Mouse (Mus musculus) 3134 (cell line): Measurements from ENCODE around the gene Tpmt.

Experiments used
- DNase-seq: peaks from one replicate; pipeline ENCODE4 v3.0.0-alpha.2; 2011; ENCODE audit warnings: low spot score; ENCODE audit not compliant: insufficient read length; ENCODE audit errors: extremely low read depth

Gene Tpmt

DNA sequence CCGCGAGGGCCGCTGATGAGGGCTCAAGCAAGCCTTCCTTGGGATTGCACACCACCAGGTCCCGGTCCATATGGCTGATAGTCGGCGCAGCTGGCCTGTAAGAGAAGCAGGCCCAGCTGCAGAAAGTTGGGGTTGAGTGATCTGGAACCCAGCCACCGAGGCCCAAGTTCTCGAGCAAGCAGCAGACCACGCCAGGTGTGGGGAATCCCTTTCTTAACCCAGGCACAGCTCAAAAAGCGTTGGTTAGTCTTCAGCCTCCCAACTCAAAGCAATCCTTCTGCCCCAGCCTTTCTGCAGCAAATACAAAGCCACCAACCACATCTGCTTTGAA, at the start of gene Tpmt:
Gene Tpmt (minus strand): TSS at position 121 of the 331 bp plus-strand sequence.
- no peak for DNase-seq

DNA sequence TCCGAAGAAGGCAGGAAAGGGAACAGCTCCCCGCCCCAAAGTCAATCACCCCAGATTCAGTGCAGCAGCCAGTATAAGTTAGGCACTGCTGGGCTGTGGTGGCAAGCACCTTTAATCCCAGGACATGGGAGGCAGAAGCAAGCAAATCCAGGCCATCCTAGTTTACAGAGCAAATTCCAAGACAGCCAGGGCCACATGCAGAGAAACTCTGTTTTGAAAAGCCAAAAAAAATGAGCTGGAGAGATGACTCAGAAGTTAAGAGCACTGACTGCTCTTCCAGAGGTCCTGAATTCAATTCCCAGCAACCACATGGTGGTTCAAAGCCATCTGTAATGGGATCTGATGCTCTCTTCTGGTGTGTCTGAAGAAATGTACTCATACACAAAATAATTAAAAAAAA, 49.3 kb upstream of the Tpmt start:
- no peak for DNase-seq

DNA sequence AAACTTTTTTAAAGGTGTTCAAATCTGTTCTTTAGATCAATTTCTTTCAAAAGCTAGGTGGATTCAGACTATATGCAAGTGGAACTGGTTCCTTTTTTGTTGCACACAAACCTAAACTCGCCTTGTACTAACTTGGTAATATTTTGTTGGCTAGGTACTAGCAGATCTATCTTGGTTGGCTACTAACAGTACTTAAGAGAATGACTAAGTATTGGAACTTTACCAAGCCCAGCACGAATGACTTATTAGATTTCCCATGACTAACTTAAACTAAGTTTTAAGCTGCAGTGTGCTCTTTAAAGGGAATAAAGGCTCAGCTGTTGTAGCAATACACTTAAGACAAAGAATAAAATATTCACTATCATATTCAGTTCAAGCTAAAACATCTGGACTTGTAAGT, 44.7 kb upstream of the Tpmt start:
- no peak for DNase-seq

DNA sequence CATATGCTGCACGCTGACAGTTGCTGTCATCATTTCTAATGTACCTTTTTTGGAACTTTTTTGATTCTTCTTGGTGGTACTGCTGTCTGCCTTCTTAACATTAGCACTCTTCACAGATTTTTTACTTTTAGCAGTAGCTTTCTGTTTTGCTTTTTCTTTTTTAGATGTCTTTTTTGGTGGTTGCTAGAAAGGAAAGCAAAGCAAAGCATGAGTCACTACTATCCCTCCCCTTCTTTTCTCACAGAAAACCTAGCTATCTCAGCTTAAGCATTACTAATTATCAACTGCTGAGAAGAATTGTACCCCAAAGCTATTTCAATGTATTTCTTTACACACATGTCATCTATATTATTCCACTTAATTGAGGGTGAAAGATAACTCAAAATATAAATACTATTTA, 43.9 kb upstream of the Tpmt start:
- no peak for DNase-seq

GRCm38 (mm10) chr13:47080905-47081505, 36.5 kb upstream of the Tpmt start:
- no peak for DNase-seq

DNA sequence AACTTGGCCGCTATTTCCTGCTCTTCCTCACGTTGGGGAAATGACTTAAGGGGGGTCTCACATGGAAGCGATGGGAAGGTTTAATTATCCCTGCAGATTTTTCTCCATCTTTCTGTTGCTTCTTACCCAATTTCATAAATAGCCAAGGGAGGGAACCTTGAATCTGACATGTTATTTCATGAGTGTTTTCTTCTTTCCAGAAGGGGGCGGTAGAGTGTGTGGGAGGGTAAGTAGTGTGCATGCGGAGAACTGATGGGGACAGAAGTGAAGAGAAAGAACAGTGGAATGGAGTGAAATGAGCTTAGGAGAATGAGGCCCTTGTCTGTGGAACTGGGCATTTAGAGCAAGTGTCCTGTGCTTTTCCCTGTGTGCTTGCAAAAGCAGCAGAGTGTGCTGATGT, 34.3 kb upstream of the Tpmt start:
- no peak for DNase-seq

DNA sequence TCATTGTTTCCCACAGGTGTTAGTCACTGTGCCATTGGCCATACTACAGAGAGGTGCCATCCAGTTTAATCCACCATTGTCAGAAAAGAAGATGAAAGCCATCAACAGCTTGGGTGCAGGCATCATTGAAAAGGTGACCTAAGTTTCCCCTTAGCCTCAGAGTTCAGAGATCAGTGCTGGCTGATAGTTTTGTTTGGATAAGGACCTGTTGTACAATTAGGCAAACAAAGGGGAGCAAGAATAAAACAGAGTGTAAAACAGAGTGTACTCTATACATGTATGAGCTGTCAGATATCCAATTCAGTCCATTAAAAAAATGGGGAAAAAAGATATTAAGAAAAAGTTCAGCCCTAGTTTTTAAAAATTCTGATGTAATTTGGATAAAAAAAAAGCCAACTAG, 32.8 kb upstream of the Tpmt start:
- DNase-seq, result no peak

DNA sequence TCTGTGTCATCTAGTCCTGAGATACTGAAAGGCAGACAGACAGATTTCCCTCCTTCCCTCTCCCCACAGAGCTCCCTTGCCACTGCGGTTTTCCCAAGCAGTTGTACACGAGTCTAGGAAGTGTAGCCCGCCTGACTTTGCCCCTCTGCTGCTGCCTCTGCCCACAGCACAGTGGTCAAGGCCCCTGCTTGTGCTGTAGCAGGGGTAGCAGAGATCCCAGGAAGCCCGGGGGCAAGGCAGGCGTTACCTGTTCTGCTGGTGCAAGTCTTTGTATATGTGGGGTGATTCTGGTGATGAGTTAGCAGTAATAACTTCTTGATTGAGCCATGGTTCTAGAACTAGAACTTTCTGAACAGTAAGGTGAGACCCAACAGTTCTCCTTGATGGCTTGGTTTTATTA, 31.6 kb upstream of the Tpmt start:
- DNase-seq, result no peak

DNA sequence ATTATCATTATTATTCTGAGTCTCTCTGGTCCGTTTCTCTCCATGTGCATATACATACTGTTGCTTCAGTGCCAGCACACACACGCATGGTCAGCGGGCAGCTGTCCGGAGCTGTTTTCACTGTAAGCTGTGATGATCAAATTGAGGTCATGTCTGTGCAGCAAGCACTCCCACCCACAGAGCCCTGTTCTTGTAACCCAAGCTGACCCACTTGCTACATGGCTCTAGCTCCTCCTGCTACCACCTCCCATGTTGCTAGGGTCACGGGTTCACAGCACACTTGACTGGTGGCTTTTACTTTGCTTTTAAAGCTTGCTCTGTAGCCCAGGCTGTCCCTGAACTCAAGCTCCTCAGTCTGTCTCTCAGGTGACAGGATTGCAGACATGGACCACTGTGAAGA, 27.9 kb upstream of the Tpmt start:
- DNase-seq, result no peak

DNA sequence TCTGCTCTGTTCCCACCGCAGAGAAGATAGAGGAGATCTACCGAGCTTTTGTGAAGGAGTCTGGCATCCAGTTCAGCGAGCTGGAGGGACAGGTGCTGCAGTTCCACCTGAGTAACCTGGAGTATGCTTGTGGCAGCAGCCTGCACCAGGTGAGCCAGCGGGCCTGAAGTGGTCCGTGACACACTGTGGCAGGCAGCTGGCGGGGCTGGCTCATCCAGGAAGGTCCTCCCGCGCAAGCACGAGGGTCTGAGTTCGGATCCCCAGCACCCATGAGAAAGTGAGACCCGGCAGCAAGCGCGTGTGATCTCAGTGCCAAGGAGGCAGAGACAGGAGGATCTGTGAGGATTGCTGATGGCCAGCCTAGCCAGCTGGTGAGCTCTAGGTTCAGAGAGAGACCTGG, 27.3 kb upstream of the Tpmt start:
- DNase-seq, result no peak

DNA sequence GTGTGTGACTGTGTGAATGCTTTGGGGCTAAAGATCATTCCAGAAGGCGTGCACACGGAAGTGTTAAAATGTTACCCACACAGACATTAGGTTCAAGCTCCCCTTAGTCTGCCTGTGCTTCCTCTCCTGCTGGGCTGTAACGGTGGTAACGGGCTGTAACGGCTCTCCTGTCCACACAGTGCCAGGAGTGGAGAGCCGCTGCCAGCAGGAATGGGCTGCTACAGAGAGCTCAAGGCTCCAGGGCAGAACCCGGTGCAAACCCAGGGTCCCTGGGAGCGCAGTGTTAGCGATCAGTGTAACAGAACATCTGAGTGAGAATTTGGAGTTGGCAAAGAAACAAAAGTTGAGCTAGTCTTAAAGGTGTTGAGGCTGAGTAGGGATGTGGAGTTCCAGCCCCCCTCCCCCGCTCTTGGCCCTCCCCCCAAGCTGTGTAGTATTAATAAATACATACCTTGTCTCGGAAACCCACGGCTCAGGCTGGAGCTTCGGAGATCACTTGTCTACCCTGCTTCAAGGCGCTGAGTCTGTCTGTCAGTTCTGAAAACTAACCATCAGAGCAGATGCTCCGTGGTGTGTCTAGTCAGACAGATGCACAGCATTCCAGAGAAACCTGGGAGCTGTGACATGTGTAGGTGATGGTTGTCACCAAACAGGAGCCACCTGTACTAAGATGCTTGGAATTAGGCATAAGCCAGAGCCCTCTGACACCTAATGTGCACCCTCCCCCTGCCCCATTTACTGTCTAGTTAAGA, 26.0 kb upstream of the Tpmt start:
- DNase-seq, result no peak

GRCm38 (mm10) chr13:47067001-47067400, 22.5 kb upstream of the Tpmt start:
- DNase-seq, result no peak

GRCm38 (mm10) chr13:47066516-47066915, 22.0 kb upstream of the Tpmt start:
- no peak for DNase-seq

DNA sequence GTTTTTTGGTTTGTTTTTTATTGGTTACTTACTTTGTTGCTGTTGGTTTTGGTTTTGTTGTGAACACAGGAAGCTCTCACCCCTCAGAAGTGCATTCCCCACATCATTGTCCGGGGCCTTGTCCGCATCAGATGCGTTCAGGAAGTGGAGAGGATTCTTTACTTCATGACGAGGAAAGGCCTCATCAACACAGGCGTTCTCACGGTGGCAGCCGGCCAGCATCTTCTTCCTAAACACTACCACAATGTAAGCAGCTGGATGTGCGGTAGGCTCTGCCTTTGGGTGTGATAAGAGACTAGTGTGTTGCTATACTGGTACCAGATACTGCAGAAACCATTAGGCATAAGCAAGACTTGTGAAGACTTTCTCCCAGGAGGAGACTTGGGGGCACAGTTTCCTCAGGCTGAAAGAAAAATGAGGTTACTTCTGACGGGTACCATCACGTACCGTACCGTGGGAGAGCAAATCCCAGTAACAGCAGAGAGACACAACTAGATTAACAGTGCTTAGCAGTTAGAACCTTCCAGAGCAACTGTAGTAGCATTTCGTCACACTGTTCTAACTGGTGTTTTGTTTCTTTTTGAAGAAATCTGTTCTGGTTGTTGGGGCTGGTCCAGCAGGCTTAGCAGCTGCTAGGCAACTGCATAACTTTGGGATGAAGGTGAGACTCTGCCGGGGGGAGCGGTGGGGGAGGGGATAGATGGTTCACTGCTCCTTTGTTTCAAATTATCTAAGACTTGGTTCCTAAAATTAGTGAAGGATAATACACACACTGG, 19.6 kb upstream of the Tpmt start:
- no peak for DNase-seq

DNA sequence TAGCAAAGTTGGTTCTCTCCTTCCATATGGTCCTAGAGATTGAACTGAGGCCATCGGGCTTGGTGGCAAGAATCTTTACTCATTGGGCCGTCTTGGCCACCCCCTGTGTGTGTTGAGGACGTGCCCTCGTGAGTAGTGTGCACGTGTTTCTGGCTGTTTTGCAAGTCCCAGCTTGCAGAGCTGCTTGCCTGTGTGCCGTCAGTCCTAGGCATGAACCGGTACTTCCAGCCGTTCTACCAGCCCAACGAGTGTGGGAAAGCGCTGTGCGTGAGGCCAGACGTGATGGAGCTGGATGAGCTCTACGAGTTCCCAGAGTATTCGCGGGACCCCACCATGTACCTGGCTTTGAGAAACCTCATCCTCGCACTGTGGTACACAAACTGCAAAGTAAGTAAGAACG, 18.2 kb upstream of the Tpmt start:
- DNase-seq, result no peak

- DNase-seq, result no peak
Observed at GRCm38 (mm10) chr13:47056781-47057180, 12.2 kb upstream of the Tpmt start.

- DNase-seq, result no peak
Observed at GRCm38 (mm10) chr13:47056126-47056525, 11.6 kb upstream of the Tpmt start.

GRCm38 (mm10) chr13:47053971-47054370, 9.4 kb upstream of the Tpmt start:
- no peak for DNase-seq

GRCm38 (mm10) chr13:47050009-47050408, 5.5 kb upstream of the Tpmt start:
- DNase-seq, result no peak

- DNase-seq, result no peak
Observed at GRCm38 (mm10) chr13:47047996-47048395, 3.5 kb upstream of the Tpmt start.

DNA sequence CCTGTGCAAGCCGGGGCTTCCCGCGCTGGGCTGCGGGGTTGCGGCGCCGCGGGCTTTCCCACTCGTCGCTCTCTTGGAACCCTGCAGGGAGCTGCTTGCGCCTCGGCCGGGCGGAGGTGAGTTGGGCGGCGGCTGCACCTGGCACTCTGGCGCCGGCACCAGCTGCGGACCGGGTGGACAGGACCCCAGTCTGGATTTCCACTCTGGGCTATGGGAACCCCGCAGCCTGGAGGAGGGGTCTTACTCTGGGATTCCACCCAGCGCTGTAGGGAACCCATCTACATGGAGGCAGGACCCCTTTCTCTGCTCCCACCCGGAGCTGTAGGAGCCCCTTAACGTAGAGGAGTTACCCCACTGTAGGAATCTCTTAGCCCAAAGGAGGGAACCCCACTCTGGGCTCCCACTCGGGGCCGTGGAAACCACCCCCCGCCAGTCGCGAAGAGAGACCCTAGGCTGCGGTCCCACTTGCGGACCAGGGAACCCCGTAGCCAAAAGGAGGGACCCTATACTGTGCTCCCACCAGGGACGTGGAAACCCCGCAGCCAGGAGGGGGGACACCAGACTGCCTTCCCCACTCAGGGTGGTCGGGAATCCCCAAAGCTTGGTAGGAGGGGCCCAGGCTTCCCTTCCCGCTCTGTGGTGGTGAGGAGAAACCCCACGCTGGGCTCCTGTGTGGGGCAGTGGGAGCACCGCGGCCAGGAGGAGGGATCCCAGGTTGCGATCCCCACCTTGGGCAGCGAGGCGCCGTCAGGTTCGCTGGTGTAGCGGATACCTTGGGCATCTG, 512 bp downstream of the Tpmt start:
- peak; percentile 16 for DNase-seq
